Mouse (Mus musculus) effector memory CD4-positive, alpha-beta T cell, adult 7 months (primary cell): ENCODE results near the gene Nop58. TPM values are rescaled to one million over a fixed set of nuclear protein-coding genes. Genes with fewer than 3 reads are reported as not detected.

Source experiments
- polyA plus RNA-seq: library from polyadenylated mRNA; unstranded; fragments of 100-300 nt; shearing (Covaris generic); gene quantifications from one replicate; pipeline ENCODE4 v1.2.1, GENCODE M21; 2017

The Nop58 gene
- 260 TPM for polyA plus RNA-seq

GRCm38 (mm10) chr1:59684819-59685755 lies at the start of gene Nop58:
Gene Nop58, plus strand, starts transcription at chr1:59684971.

GRCm38 (mm10) chr1:59670641-59671168 lies 14.1 kb upstream of the Nop58 start, which contains the start of gene Sumo1:
Gene Sumo1, minus strand, starts transcription at chr1:59670834.

GRCm38 (mm10) chr1:59763164-59763768 lies 78.5 kb downstream of the Nop58 start, which contains the start of gene Bmpr2:
Gene Bmpr2, plus strand, starts transcription at chr1:59763400.

Other genes starting within 250 kb of the Nop58 start
- not detected for gene Fzd7, start 202.5 kb upstream of the Nop58 start, polyA plus RNA-seq
- 0.89 TPM for gene Gm973, start 168.7 kb upstream of the Nop58 start, polyA plus RNA-seq
- 390 TPM for gene Sumo1, start 14.1 kb upstream of the Nop58 start, polyA plus RNA-seq
- 0.41 TPM for gene Bmpr2, start 78.4 kb downstream of the Nop58 start, polyA plus RNA-seq
- 76.4 TPM for gene Fam117b, start 228.0 kb downstream of the Nop58 start, polyA plus RNA-seq